Mouse (Mus musculus) liver, postnatal 0 days (tissue): ENCODE measurements around the gene Map3k7cl. TPM values are rescaled to one million over a fixed set of nuclear protein-coding genes. Genes with fewer than 3 reads are reported as not detected.

Source experiments
- ATAC-seq: fragments of 200-750 bp; cut with Nextera tagmentation; 2 replicates; pipeline ENCODE4 v1.8.0; 2017; ENCODE audit warnings: mild to moderate bottlenecking, moderate library complexity
- DNase-seq: peaks from one replicate; pipeline ENCODE4 v3.0.0-alpha.2; 2016
- H3K27ac ChIP-seq: fragments of 300-500 bp; sonication (generic); 2 replicates; pipeline ENCODE4 v1.5.1; 2014; ENCODE audit warnings: antibody characterized with exemption, moderate library complexity, mild to moderate bottlenecking, low read depth
- H3K27me3 ChIP-seq: fragments of 300-500 bp; sonication (generic); 2 replicates; pipeline ENCODE4 v1.6.1; 2014; ENCODE audit warnings: low read length, control low read depth, mixed read lengths; ENCODE audit not compliant: insufficient read depth
- H3K36me3 ChIP-seq: fragments of 300-500 bp; sonication (generic); replicated peaks from 2 replicates; pipeline ENCODE4 v1.6.1; 2014; ENCODE audit warnings: mild to moderate bottlenecking, control low read depth, low read length, moderate library complexity, mixed read lengths; ENCODE audit not compliant: insufficient read depth
- H3K4me1 ChIP-seq: fragments of 300-500 bp; sonication (generic); 2 replicates; pipeline ENCODE4 v1.6.1; 2014; ENCODE audit warnings: antibody characterized with exemption, mild to moderate bottlenecking, control low read depth; ENCODE audit not compliant: insufficient read depth
- H3K4me2 ChIP-seq: fragments of 300-500 bp; sonication (generic); 2 replicates; pipeline ENCODE4 v1.6.1; 2014; ENCODE audit warnings: low read depth, mild to moderate bottlenecking, low read length, moderate library complexity, mixed read lengths
- H3K4me3 ChIP-seq: fragments of 300-500 bp; sonication (generic); 2 replicates; pipeline ENCODE4 v1.5.1; 2014; ENCODE audit warnings: low read depth, low read length
- H3K9ac ChIP-seq: fragments of 300-500 bp; sonication (generic); replicated peaks from 2 replicates; pipeline ENCODE4 v1.6.1; 2014; ENCODE audit warnings: mild to moderate bottlenecking, moderate library complexity
- H3K9me3 ChIP-seq: fragments of 300-500 bp; sonication (generic); 2 replicates; pipeline ENCODE4 v1.6.1; 2016; ENCODE audit warnings: mild to moderate bottlenecking, control low read depth, low read length, mixed read lengths
- CTCF ChIP-seq: sonication (generic); IDR thresholded peaks from 2 replicates; pipeline ENCODE4 v1.5.1; 2016; ENCODE audit warnings: antibody characterized with exemption, low read depth
- EP300 ChIP-seq: IDR thresholded peaks from 2 replicates; pipeline ENCODE4 v1.6.1; 2016; ENCODE audit warnings: antibody characterized with exemption, low read depth, mild to moderate bottlenecking
- WGBS: fragments of 180-500 bp; shearing (Covaris S2); extraction: QIAGEN DNeasy Blood & Tissue Kit; methylation state at CpG from one replicate; pipeline ENCODE4 v1.1.7; 2014; ENCODE audit not compliant: insufficient replicate concordance; 5-methylcytosine and 5-hydroxymethylcytosine counted together
- polyA plus RNA-seq: library from polyadenylated mRNA; unstranded; fragments of >200 nt; fragmentation: Nextera tagmentation; extraction: Ambion mirVana; gene quantifications from 2 replicates; pipeline ENCODE4 v1.2.1, GENCODE M21; 2015

Map3k7cl gene
- polyA plus RNA-seq, 1 experiment from 2014 or later = not detected

GRCm38 (mm10) chr16:87624937-87625336 is 71.8 kb downstream of the Map3k7cl start:
- 56% methylated on average over 2 of the region's 2 CpGs for WGBS
- H3K27ac ChIP-seq = peak overlapping the region; percentile 73
- H3K27me3 ChIP-seq = no peaks in the 10 kb centered on the region

GRCm38 (mm10) chr16:87625341-87625740 is 72.2 kb downstream of the Map3k7cl start:
- Histone ChIP-seq H3K4me2 (no peak overlapping the region), H3K27me3 (no peaks in the 10 kb centered on the region), H3K27ac (peak overlapping the region; percentile 73), H3K4me3 (no peak overlapping the region), H3K9me3 (peaks cover 11% of the 10 kb centered on the region), H3K4me1 (no peaks in the 10 kb centered on the region), H3K9ac (no peak overlapping the region), H3K36me3 (no peaks in the 10 kb centered on the region)
- ATAC-seq = peak; percentile 88
- peak; percentile 34; the same call in 1 of the 2 replicates for TF ChIP-seq EP300
- TF ChIP-seq CTCF = no peak
- 42% methylated on average over 3 of the region's 3 CpGs for WGBS
- peak; percentile 55 for DNase-seq

More at GRCm38 (mm10) chr16:87624937-87625336, 71.8 kb downstream of the Map3k7cl start:
- Histone ChIP-seq H3K9ac (no peak overlapping the region), H3K4me1 (no peaks in the 10 kb centered on the region), H3K4me2 (no peak overlapping the region), H3K4me3 (no peak overlapping the region), H3K36me3 (no peaks in the 10 kb centered on the region), H3K9me3 (peaks cover 11% of the 10 kb centered on the region)
- peak; percentile 40 for ATAC-seq
- no peak for DNase-seq
- TF ChIP-seq CTCF = no peak
- TF ChIP-seq EP300 = no peak

GRCm38 (mm10) chr16:87625816-87626215 is 72.7 kb downstream of the Map3k7cl start:
- 88% methylated on average over 8 of the region's 8 CpGs for WGBS
- no peaks in the 10 kb centered on the region for H3K27me3 ChIP-seq
- H3K4me3 ChIP-seq = no peak overlapping the region
- H3K9ac ChIP-seq = no peak overlapping the region
- ATAC-seq = no peak
- H3K4me1 ChIP-seq = no peaks in the 10 kb centered on the region
- DNase-seq = no peak
- H3K9me3 ChIP-seq = peaks cover 11% of the 10 kb centered on the region
- TF ChIP-seq EP300 = no peak
- TF ChIP-seq CTCF = no peak
- H3K36me3 ChIP-seq = no peaks in the 10 kb centered on the region
- H3K27ac ChIP-seq = peak overlapping the region; percentile 49; the same call in 1 of the 2 replicates
- no peak overlapping the region for H3K4me2 ChIP-seq

GRCm38 (mm10) chr16:87626696-87627095 is 73.6 kb downstream of the Map3k7cl start:
- Histone ChIP-seq H3K27me3 (no peaks in the 10 kb centered on the region), H3K9ac (no peak overlapping the region), H3K4me2 (no peak overlapping the region), H3K4me3 (no peak overlapping the region), H3K27ac (no peak overlapping the region), H3K36me3 (no peaks in the 10 kb centered on the region), H3K4me1 (no peaks in the 10 kb centered on the region), H3K9me3 (peaks cover 11% of the 10 kb centered on the region)
- ATAC-seq (no peak), DNase-seq (no peak)
- 91% methylated on average over 4 of the region's 4 CpGs for WGBS
- TF ChIP-seq CTCF = peak; percentile 62
- no peak for TF ChIP-seq EP300

- no peak overlapping the region for H3K9ac ChIP-seq
- no peak overlapping the region for H3K4me3 ChIP-seq
- no peaks in the 10 kb centered on the region for H3K4me1 ChIP-seq
- DNase-seq (no peak), ATAC-seq (no peak)
- H3K27me3 ChIP-seq = no peaks in the 10 kb centered on the region
- no peaks in the 10 kb centered on the region for H3K9me3 ChIP-seq
- H3K36me3 ChIP-seq = no peaks in the 10 kb centered on the region
- TF ChIP-seq CTCF = no peak
- H3K27ac ChIP-seq = no peak overlapping the region
- H3K4me2 ChIP-seq = no peak overlapping the region
Observed at GRCm38 (mm10) chr16:87634709-87635108, 81.6 kb downstream of the Map3k7cl start.

GRCm38 (mm10) chr16:87635213-87635755 is 82.2 kb downstream of the Map3k7cl start:
- DNase-seq (no peak), ATAC-seq (no peak)
- no peak overlapping the region for H3K9ac ChIP-seq
- H3K27ac ChIP-seq = no peak overlapping the region
- H3K4me2 ChIP-seq = no peak overlapping the region
- no peaks in the 10 kb centered on the region for H3K9me3 ChIP-seq
- no peak overlapping the region for H3K4me3 ChIP-seq
- no peaks in the 10 kb centered on the region for H3K4me1 ChIP-seq
- H3K36me3 ChIP-seq = no peaks in the 10 kb centered on the region
- TF ChIP-seq CTCF = no peak
- TF ChIP-seq EP300 = no peak
- WGBS = 79% methylated on average over 6 of the region's 6 CpGs
- H3K27me3 ChIP-seq = no peaks in the 10 kb centered on the region

- H3K36me3 ChIP-seq = no peaks in the 10 kb centered on the region
- ATAC-seq (no peak), DNase-seq (no peak)
- H3K27me3 ChIP-seq = no peaks in the 10 kb centered on the region
- no peak overlapping the region for H3K4me3 ChIP-seq
- H3K9ac ChIP-seq = no peak overlapping the region
- 69% methylated on average over 4 of the region's 4 CpGs for WGBS
- no peaks in the 10 kb centered on the region for H3K9me3 ChIP-seq
- H3K4me2 ChIP-seq = no peak overlapping the region
- no peak for TF ChIP-seq CTCF
- no peak for TF ChIP-seq EP300
- no peaks in the 10 kb centered on the region for H3K4me1 ChIP-seq
- no peak overlapping the region for H3K27ac ChIP-seq
Observed at GRCm38 (mm10) chr16:87635841-87636240, 82.7 kb downstream of the Map3k7cl start.
